Mouse (Mus musculus) hindbrain, embryonic 11.5 days (tissue): ENCODE measurements at regions not wholly inside any gene's neighbourhood (a gene's known extent, or its start where the extent isn't known, plus 50 kb on each side); places are given as distances from the start of the nearest gene placed in this dataset.

Source experiments
- ATAC-seq: fragments of 200-750 bp; cut with Nextera tagmentation; 2 replicates; pipeline ENCODE4 v1.8.0; 2017; ENCODE audit warnings: mild to moderate bottlenecking, moderate TSS enrichment, moderate library complexity; ENCODE audit not compliant: low FRiP score
- DNase-seq: peaks from one replicate; pipeline ENCODE4 v3.0.0-alpha.2; 2015; ENCODE audit warnings: low spot score
- H3K27ac ChIP-seq: fragments of 300-500 bp; sonication (generic); 2 replicates; pipeline ENCODE4 v1.5.1; 2014; ENCODE audit warnings: mild to moderate bottlenecking, low read depth, low read length
- H3K27me3 ChIP-seq: fragments of 300-500 bp; sonication (generic); 2 replicates; pipeline ENCODE4 v1.6.1; 2014; ENCODE audit warnings: mild to moderate bottlenecking, low read length, moderate library complexity, mixed read lengths; ENCODE audit not compliant: control insufficient read depth, insufficient read depth
- H3K36me3 ChIP-seq: fragments of 300-500 bp; sonication (generic); 2 replicates; pipeline ENCODE4 v1.6.1; 2014; ENCODE audit warnings: mild to moderate bottlenecking, low read length, moderate library complexity, mixed read lengths; ENCODE audit not compliant: control insufficient read depth, insufficient read depth
- H3K4me1 ChIP-seq: fragments of 300-500 bp; sonication (generic); replicated peaks from 2 replicates; pipeline ENCODE4 v1.6.1; 2014; ENCODE audit warnings: low read length, mixed read lengths; ENCODE audit not compliant: control insufficient read depth, insufficient read depth
- H3K4me2 ChIP-seq: fragments of 300-500 bp; sonication (generic); replicated peaks from 2 replicates; pipeline ENCODE4 v1.6.1; 2014; ENCODE audit warnings: mild to moderate bottlenecking, low read depth, low read length
- H3K4me3 ChIP-seq: fragments of 300-500 bp; sonication (generic); 2 replicates; pipeline ENCODE4 v1.5.1; 2014; ENCODE audit warnings: low read depth, low read length
- H3K9ac ChIP-seq: fragments of 300-500 bp; sonication (generic); 2 replicates; pipeline ENCODE4 v1.6.1; 2014; ENCODE audit warnings: low read depth, low read length
- H3K9me3 ChIP-seq: fragments of 300-500 bp; sonication (generic); 2 replicates; pipeline ENCODE4 v1.6.1; 2016; ENCODE audit warnings: low read length; ENCODE audit not compliant: control insufficient read depth
- WGBS: fragments of 180-500 bp; shearing (Covaris S2); extraction: QIAGEN DNeasy Blood & Tissue Kit; methylation state at CpG from one replicate; pipeline ENCODE4 v1.1.7; 2014; 5-methylcytosine and 5-hydroxymethylcytosine counted together

DNA sequence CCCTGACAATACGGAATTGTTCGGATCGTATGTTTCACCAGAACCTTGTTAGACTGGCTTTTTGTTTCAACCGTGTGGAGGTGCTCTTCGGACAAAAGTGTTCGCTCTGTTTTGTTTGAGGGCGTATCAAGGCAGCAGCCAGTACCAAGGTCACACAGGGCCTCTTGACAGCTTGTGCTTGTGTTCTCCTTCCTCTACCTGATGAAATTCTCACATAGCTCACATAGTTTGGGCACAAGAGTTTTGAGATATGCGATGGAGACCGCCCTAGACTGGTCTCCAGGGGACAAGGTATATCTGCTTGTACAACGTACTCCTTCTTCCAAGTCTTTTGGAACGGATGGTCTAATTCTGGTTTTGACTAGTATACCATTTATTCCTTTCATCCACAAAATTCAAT is 70.9 kb upstream of the Hmga2 start:
- ATAC-seq (no peak), DNase-seq (no peak)
- WGBS = 89% methylated on average over 11 of the region's 11 CpGs
- Histone ChIP-seq H3K27me3 (no peaks in the 10 kb centered on the region), H3K36me3 (no peaks in the 10 kb centered on the region), H3K27ac (no peak overlapping the region), H3K9ac (no peak overlapping the region), H3K9me3 (no peaks in the 10 kb centered on the region), H3K4me3 (no peak overlapping the region), H3K4me1 (0 out of 2 replicates have a peak, but pooled peaks cover 3% of the 10 kb centered on the region), H3K4me2 (no peak overlapping the region)

- ATAC-seq (no peak), DNase-seq (no peak)
- Histone ChIP-seq H3K36me3 (no peaks in the 10 kb centered on the region), H3K9ac (no peak overlapping the region), H3K4me2 (no peak overlapping the region), H3K9me3 (no peaks in the 10 kb centered on the region), H3K4me1 (no peaks in the 10 kb centered on the region), H3K4me3 (no peak overlapping the region), H3K27ac (no peak overlapping the region), H3K27me3 (no peaks in the 10 kb centered on the region)
- WGBS = 92% methylated on average over 7 of the region's 7 CpGs
Measured at GRCm38 (mm10) chr10:120541618-120542017, 65.3 kb upstream of the Hmga2 start.

GRCm38 (mm10) chr10:120538561-120538960 is 62.3 kb upstream of the Hmga2 start:
- Histone ChIP-seq H3K4me2 (no peak overlapping the region), H3K4me3 (no peak overlapping the region), H3K4me1 (no peaks in the 10 kb centered on the region), H3K27me3 (no peaks in the 10 kb centered on the region), H3K27ac (no peak overlapping the region), H3K36me3 (no peaks in the 10 kb centered on the region), H3K9me3 (no peaks in the 10 kb centered on the region), H3K9ac (no peak overlapping the region)
- WGBS = 68% methylated on average over 7 of the region's 7 CpGs
- no peak for DNase-seq
- ATAC-seq = no peak

- H3K4me2 ChIP-seq = no peak overlapping the region
- no peak overlapping the region for H3K4me3 ChIP-seq
- no peak for DNase-seq
- H3K9me3 ChIP-seq = no peaks in the 10 kb centered on the region
- no peak overlapping the region for H3K9ac ChIP-seq
- no peaks in the 10 kb centered on the region for H3K27me3 ChIP-seq
- no peak for ATAC-seq
- no peaks in the 10 kb centered on the region for H3K36me3 ChIP-seq
- no peaks in the 10 kb centered on the region for H3K4me1 ChIP-seq
- WGBS = 95% methylated on average over 5 of the region's 5 CpGs
- no peak overlapping the region for H3K27ac ChIP-seq
Measured at GRCm38 (mm10) chr10:120528406-120528805, 52.1 kb upstream of the Hmga2 start.

GRCm38 (mm10) chr10:120527951-120528350 is 51.7 kb upstream of the Hmga2 start:
- no peak overlapping the region for H3K27ac ChIP-seq
- no peaks in the 10 kb centered on the region for H3K36me3 ChIP-seq
- H3K27me3 ChIP-seq = no peaks in the 10 kb centered on the region
- ATAC-seq (no peak), DNase-seq (no peak)
- 90% methylated on average over 6 of the region's 6 CpGs for WGBS
- no peaks in the 10 kb centered on the region for H3K4me1 ChIP-seq
- H3K4me2 ChIP-seq = no peak overlapping the region
- H3K9ac ChIP-seq = no peak overlapping the region
- H3K9me3 ChIP-seq = no peaks in the 10 kb centered on the region
- H3K4me3 ChIP-seq = no peak overlapping the region

GRCm38 (mm10) chr10:120526991-120527390 is 50.7 kb upstream of the Hmga2 start:
- Histone ChIP-seq H3K9me3 (no peaks in the 10 kb centered on the region), H3K36me3 (no peaks in the 10 kb centered on the region), H3K4me1 (no peaks in the 10 kb centered on the region), H3K4me3 (no peak overlapping the region), H3K27ac (no peak overlapping the region), H3K9ac (no peak overlapping the region), H3K27me3 (no peaks in the 10 kb centered on the region), H3K4me2 (no peak overlapping the region)
- 77% methylated on average over 6 of the region's 6 CpGs for WGBS
- ATAC-seq (no peak), DNase-seq (no peak)
